Mouse (Mus musculus) thymus, adult 2 months (tissue): ENCODE measurements around the gene Ercc1. TPM values are rescaled to one million over a fixed set of nuclear protein-coding genes. Genes with fewer than 3 reads are reported as not detected.

ENCODE experiments used
- DNase-seq: peaks from one replicate; pipeline ENCODE4 v3.0.0; 2021
- H3K27ac ChIP-seq: fragments of 200-500 bp; 2 replicates; pipeline ENCODE4 v1.5.1; 2012; ENCODE audit warnings: low read length, control low read depth; ENCODE audit not compliant: control insufficient read depth, insufficient read depth
- H3K27me3 ChIP-seq: fragments of 200-500 bp; 2 replicates; pipeline ENCODE4 v1.6.1; 2012; ENCODE audit warnings: mild to moderate bottlenecking, low read length, moderate library complexity, mixed read lengths; ENCODE audit not compliant: control insufficient read depth, insufficient read depth
- H3K36me3 ChIP-seq: fragments of 200-500 bp; 2 replicates; pipeline ENCODE4 v1.6.1; 2012; ENCODE audit warnings: mild to moderate bottlenecking, low read length, moderate library complexity; ENCODE audit not compliant: control insufficient read depth, insufficient read depth
- H3K4me1 ChIP-seq: fragments of 200-500 bp; replicated peaks from 2 replicates; pipeline ENCODE4 v1.6.1; 2012; ENCODE audit warnings: low read length; ENCODE audit not compliant: control insufficient read depth, insufficient read depth
- H3K4me3 ChIP-seq: fragments of 200-500 bp; 2 replicates; pipeline ENCODE4 v1.5.1; 2012; ENCODE audit warnings: mild to moderate bottlenecking, low read length, control low read depth, moderate library complexity; ENCODE audit not compliant: control insufficient read depth, insufficient read depth
- CTCF ChIP-seq: fragments of 200-500 bp; IDR thresholded peaks from 2 replicates; pipeline ENCODE4 v1.5.1; 2012; ENCODE audit warnings: mild to moderate bottlenecking, control low read depth, low read length, moderate library complexity, borderline replicate concordance; ENCODE audit not compliant: control insufficient read depth, poor library complexity, insufficient read depth; ENCODE audit errors: extremely low read depth
- POLR2A ChIP-seq: fragments of 200-500 bp; IDR thresholded peaks from 2 replicates; pipeline ENCODE4 v1.6.1; 2012; ENCODE audit warnings: mild to moderate bottlenecking, low read length, control low read depth, moderate library complexity; ENCODE audit not compliant: control insufficient read depth, poor library complexity, insufficient read depth; ENCODE audit errors: extremely low read depth
- WGBS: fragments of 180-500 bp; shearing (Covaris S2); methylation state at CpG from one replicate; pipeline ENCODE4 v1.1.7; 2018; 5-methylcytosine and 5-hydroxymethylcytosine counted together
- polyA plus RNA-seq: library from polyadenylated mRNA; depleted of rRNA; stranded (reverse); fragments of >200 nt; gene quantifications from 2 replicates; pipeline ENCODE4 v1.2.3, GENCODE M21; 2012

The Ercc1 gene
- polyA plus RNA-seq, 1 experiment = 63.6 TPM

GRCm38 (mm10) chr7:19362276-19362675 lies 17.7 kb downstream of the Ercc1 start:
- H3K36me3 ChIP-seq = no peaks in the 10 kb centered on the region
- H3K4me1 ChIP-seq = peaks cover 22% of the 10 kb centered on the region
- H3K27ac ChIP-seq = no peak overlapping the region
- DNase-seq = no peak
- TF ChIP-seq POLR2A (no peak), CTCF (no peak)
- 87% methylated on average over 4 of the region's 4 CpGs for WGBS
- no peaks in the 10 kb centered on the region; the same call in 1 of the 2 replicates for H3K27me3 ChIP-seq
- H3K4me3 ChIP-seq = no peak overlapping the region

- H3K4me3 ChIP-seq = no peak overlapping the region
- 11% methylated on average over 18 of the region's 18 CpGs for WGBS
- TF ChIP-seq CTCF (peak; percentile 93), POLR2A (no peak)
- H3K36me3 ChIP-seq = no peaks in the 10 kb centered on the region
- H3K27me3 ChIP-seq = no peaks in the 10 kb centered on the region; the same call in 1 of the 2 replicates
- no peak overlapping the region for H3K27ac ChIP-seq
- H3K4me1 ChIP-seq = peaks cover 18% of the 10 kb centered on the region
- peak; percentile 73 for DNase-seq
Measured at GRCm38 (mm10) chr7:19363881-19364280, 19.3 kb downstream of the Ercc1 start.

GRCm38 (mm10) chr7:19365376-19365775 lies 20.8 kb downstream of the Ercc1 start:
- no peaks in the 10 kb centered on the region for H3K36me3 ChIP-seq
- no peaks in the 10 kb centered on the region; the same call in 1 of the 2 replicates for H3K27me3 ChIP-seq
- H3K4me3 ChIP-seq = no peak overlapping the region
- H3K4me1 ChIP-seq = peaks cover 16% of the 10 kb centered on the region
- no peak overlapping the region for H3K27ac ChIP-seq
- no peak for DNase-seq
- TF ChIP-seq CTCF (no peak), POLR2A (no peak)
- WGBS = 87% methylated on average over 4 of the region's 4 CpGs

- Histone ChIP-seq H3K27me3 (no peaks in the 10 kb centered on the region), H3K4me1 (peaks cover 5% of the 10 kb centered on the region), H3K27ac (no peak overlapping the region), H3K4me3 (no peak overlapping the region), H3K36me3 (no peaks in the 10 kb centered on the region)
- TF ChIP-seq CTCF (no peak), POLR2A (no peak)
- WGBS = 69% methylated on average over 16 of the region's 16 CpGs
- no peak for DNase-seq
Measured at GRCm38 (mm10) chr7:19368380-19368779, 23.8 kb downstream of the Ercc1 start.

GRCm38 (mm10) chr7:19369823-19370425 lies 25.3 kb downstream of the Ercc1 start:
- 19% methylated on average over 46 of the region's 46 CpGs for WGBS
- Histone ChIP-seq H3K4me1 (peaks cover 5% of the 10 kb centered on the region), H3K36me3 (no peaks in the 10 kb centered on the region), H3K27ac (no peak overlapping the region), H3K4me3 (peak overlapping the region; percentile 42), H3K27me3 (no peaks in the 10 kb centered on the region)
- peak; percentile 83 for TF ChIP-seq CTCF
- peak; percentile 32; the same call in 1 of the 2 replicates for TF ChIP-seq POLR2A
- peak; percentile 82 for DNase-seq

GRCm38 (mm10) chr7:19373367-19373766 lies 28.8 kb downstream of the Ercc1 start:
- DNase-seq = no peak
- no peak overlapping the region for H3K27ac ChIP-seq
- H3K27me3 ChIP-seq = no peaks in the 10 kb centered on the region
- WGBS = 94% methylated on average over 2 of the region's 2 CpGs
- H3K4me3 ChIP-seq = no peak overlapping the region
- peaks cover 9% of the 10 kb centered on the region for H3K4me1 ChIP-seq
- H3K36me3 ChIP-seq = no peaks in the 10 kb centered on the region
- TF ChIP-seq POLR2A (no peak), CTCF (no peak)
